Mouse (Mus musculus) heart, embryonic 12.5 days (tissue): ENCODE data around the gene Olfr458. TPM values are rescaled to one million over a fixed set of nuclear protein-coding genes. Genes with fewer than 3 reads are reported as not detected.
"Not testable (repeated sequence)": the region's sequence is repeated elsewhere in the genome, so short reads cannot be mapped to it uniquely, and the experiment has no call there.

Experiments
- ATAC-seq: fragments of 200-750 bp; cut with Nextera tagmentation; 2 replicates; pipeline ENCODE4 v1.8.0; 2017; ENCODE audit warnings: moderate TSS enrichment, moderate library complexity; ENCODE audit not compliant: insufficient number of reproducible peaks, low FRiP score
- H3K27ac ChIP-seq: fragments of 300-500 bp; sonication (generic); 2 replicates; pipeline ENCODE4 v1.5.1; 2016; ENCODE audit warnings: mild to moderate bottlenecking, moderate library complexity; ENCODE audit not compliant: poor library complexity, severe bottlenecking
- H3K27me3 ChIP-seq: fragments of 300-500 bp; sonication (generic); replicated peaks from 2 replicates; pipeline ENCODE4 v1.6.1; 2016; ENCODE audit warnings: mild to moderate bottlenecking, moderate library complexity
- H3K36me3 ChIP-seq: fragments of 300-500 bp; sonication (generic); 2 replicates; pipeline ENCODE4 v1.6.1; 2016; ENCODE audit warnings: mild to moderate bottlenecking, moderate library complexity
- H3K4me1 ChIP-seq: fragments of 300-500 bp; sonication (generic); replicated peaks from 2 replicates; pipeline ENCODE4 v1.6.1; 2016; ENCODE audit warnings: mild to moderate bottlenecking
- H3K4me2 ChIP-seq: fragments of 300-500 bp; sonication (generic); 2 replicates; pipeline ENCODE4 v1.6.1; 2016; ENCODE audit warnings: mild to moderate bottlenecking, moderate library complexity
- H3K4me3 ChIP-seq: fragments of 300-500 bp; sonication (generic); 2 replicates; pipeline ENCODE4 v1.5.1; 2016; ENCODE audit warnings: mild to moderate bottlenecking
- H3K9ac ChIP-seq: fragments of 300-500 bp; sonication (generic); 2 replicates; pipeline ENCODE4 v1.6.1; 2016; ENCODE audit warnings: mild to moderate bottlenecking, moderate library complexity
- H3K9me3 ChIP-seq: fragments of 300-500 bp; sonication (generic); replicated peaks from 2 replicates; pipeline ENCODE4 v1.6.1; 2016; ENCODE audit warnings: mild to moderate bottlenecking, moderate library complexity
- WGBS: fragments of 180-500 bp; shearing (Covaris S2); methylation state at CpG from one replicate; pipeline ENCODE4 v1.1.7; 2016; 5-methylcytosine and 5-hydroxymethylcytosine counted together
- polyA plus RNA-seq: library from polyadenylated mRNA; unstranded; fragments of >200 nt; fragmentation: Nextera tagmentation; extraction: Ambion mirVana; gene quantifications from 2 replicates; pipeline ENCODE4 v1.2.1, GENCODE M21; 2016

Olfr458 gene
- not detected in 2 replicates for polyA plus RNA-seq

DNA sequence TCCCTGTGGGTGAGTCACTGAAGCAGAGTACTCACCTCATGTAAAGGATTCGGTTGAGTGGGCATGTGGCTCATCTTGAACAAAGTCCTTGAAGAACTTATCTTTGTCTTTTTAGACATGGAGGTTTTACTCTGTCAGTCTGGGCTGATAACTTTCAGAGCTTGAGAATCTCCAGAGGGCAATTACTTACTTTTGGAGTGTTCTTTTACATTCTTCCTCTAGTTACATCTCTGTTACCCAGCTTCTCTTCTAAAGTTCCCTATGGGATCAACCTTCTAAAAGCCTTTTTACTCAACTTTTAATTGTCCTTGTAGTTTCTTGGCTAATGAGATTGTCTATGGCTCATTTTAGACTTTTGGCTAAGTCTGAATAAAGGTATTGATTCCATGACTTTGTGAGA, at the start of gene Olfr458:
Olfr458 (minus strand) TSS at position 101 of the 400 bp plus-strand sequence.
- no peak for ATAC-seq
- H3K9ac ChIP-seq = no peak within 1 kb of the TSS
- no peak within 1 kb of the TSS for H3K4me2 ChIP-seq
- no peaks in the 10 kb centered on the region for H3K9me3 ChIP-seq
- H3K4me1 ChIP-seq = no peaks in the 10 kb centered on the region
- H3K4me3 ChIP-seq = no peak within 1 kb of the TSS
- H3K27me3 ChIP-seq = no peaks in the 10 kb centered on the region
- H3K27ac ChIP-seq = no peak within 1 kb of the TSS
- H3K36me3 ChIP-seq = no peaks in the 10 kb centered on the region
- WGBS = 50% methylated on average over 1 of the region's 1 CpGs

DNA sequence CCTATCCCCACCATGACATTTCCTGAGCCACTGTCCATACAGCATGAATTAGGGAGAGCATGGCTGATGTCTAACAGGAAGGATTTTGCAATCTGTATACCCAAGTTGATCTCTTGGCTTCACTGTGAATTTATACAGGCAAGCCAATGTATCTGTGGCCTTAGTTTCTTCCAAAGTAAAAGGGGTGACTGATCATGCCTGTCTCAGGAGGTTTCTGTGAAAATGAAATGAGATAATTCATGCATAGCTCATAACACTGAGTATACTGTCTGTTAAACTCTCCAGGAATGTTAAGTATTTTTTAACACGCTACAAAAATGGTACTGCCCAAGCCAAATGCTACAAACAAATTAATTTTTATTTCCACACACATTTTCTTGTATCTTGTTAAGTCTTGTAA, 48.5 kb upstream of the Olfr458 start:
- Histone ChIP-seq H3K27me3 (no peaks in the 10 kb centered on the region), H3K27ac (no peak overlapping the region), H3K9me3 (no peaks in the 10 kb centered on the region), H3K9ac (no peak overlapping the region), H3K36me3 (no peaks in the 10 kb centered on the region), H3K4me1 (no peaks in the 10 kb centered on the region), H3K4me2 (no peak overlapping the region), H3K4me3 (no peak overlapping the region)
- 71% methylated on average over 1 of the region's 1 CpGs for WGBS
- ATAC-seq = no peak

DNA sequence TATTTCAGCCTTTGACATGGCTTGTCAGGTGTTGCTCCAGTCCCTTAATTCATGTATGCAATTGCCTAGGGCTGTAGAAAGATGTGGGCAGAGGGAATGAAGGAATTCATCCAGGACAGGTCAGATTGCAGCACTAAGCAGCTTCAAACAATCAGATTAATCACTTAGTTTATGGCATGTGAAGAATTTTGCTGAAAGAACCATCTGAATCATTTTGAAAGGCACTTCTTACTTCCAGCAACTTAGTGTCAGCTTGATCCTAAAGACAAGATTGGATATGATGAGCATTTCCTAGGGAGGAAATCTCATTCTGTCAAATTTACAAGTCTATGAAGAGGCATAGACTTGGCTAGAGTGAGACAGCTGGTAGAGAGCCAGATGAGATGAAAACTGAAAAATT, 44.3 kb upstream of the Olfr458 start:
- Histone ChIP-seq H3K27ac (no peak overlapping the region), H3K4me1 (no peaks in the 10 kb centered on the region), H3K4me3 (no peak overlapping the region), H3K9me3 (no peaks in the 10 kb centered on the region), H3K4me2 (no peak overlapping the region), H3K9ac (no peak overlapping the region), H3K27me3 (no peaks in the 10 kb centered on the region), H3K36me3 (no peaks in the 10 kb centered on the region)
- ATAC-seq = no peak

DNA sequence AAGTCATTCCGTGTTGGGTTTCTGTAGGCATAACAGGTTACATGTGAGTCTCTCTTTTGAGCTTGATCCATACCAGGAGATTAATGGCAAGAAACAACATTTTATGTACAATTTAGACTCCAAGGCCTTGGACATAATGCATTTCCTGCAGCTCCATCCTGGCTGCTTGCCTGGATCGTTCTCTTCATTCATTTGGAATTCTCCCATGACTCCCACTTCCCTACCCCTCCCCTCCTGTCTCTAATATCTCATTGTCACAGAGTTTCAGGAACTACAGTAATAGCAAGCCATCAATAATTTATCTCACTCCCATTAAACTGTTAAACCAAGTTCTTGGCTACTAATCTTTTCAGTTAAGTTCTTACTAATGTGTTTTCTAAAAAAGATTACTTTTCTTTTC, 38.5 kb upstream of the Olfr458 start:
- no peaks in the 10 kb centered on the region for H3K9me3 ChIP-seq
- WGBS = 71% methylated on average over 2 of the region's 2 CpGs
- no peaks in the 10 kb centered on the region for H3K4me1 ChIP-seq
- no peak overlapping the region for H3K27ac ChIP-seq
- no peak overlapping the region for H3K4me3 ChIP-seq
- ATAC-seq = no peak
- H3K4me2 ChIP-seq = no peak overlapping the region
- H3K27me3 ChIP-seq = no peaks in the 10 kb centered on the region
- H3K9ac ChIP-seq = no peak overlapping the region
- H3K36me3 ChIP-seq = no peaks in the 10 kb centered on the region

DNA sequence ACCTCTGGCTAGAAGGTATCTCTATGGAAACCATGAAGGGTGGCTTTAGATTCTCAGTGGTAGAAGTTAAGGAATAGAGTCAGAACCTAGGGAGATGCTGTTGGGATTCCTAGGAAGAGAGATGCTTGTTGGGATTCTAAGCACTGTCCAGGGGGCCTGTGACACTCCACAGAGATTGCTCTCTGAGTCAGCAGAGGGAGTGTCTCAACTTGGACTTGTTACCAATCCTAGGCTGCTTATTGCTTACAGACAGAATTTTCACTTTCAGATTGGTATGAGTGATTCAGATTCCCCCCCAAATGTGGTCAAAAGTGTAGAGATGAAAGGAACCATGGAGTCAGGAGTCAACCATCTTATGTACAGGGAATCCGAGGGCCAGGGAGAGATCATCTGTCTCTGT, 24.7 kb upstream of the Olfr458 start:
- Histone ChIP-seq H3K27ac (no peak overlapping the region), H3K4me2 (no peak overlapping the region), H3K27me3 (no peaks in the 10 kb centered on the region), H3K4me1 (no peaks in the 10 kb centered on the region), H3K4me3 (no peak overlapping the region), H3K9me3 (no peaks in the 10 kb centered on the region), H3K36me3 (no peaks in the 10 kb centered on the region), H3K9ac (no peak overlapping the region)
- no peak for ATAC-seq
- 37% methylated on average over 1 of the region's 1 CpGs for WGBS

DNA sequence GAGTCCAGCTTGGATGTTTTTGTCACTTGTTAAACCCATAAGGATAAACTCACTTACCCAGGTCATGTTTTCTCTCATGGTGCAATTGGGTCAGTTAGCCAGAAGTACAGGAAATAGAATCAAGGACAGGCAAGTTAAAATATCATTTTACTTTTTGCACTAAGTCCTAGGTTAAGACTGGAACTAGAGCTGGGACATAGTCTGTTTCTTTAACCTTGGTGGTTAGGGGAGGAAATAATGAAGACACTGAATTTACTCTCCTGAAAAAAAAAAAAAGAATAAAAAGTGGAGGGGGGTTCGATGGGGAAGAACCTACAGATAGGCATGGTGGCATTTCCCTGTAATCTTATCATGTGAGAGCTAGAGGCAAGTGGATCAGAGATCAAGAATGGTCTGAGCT, 22.1 kb upstream of the Olfr458 start, which contains the start of gene Olfr456:
Olfr456 (minus strand) TSS at position 101 of the 400 bp plus-strand sequence.
- H3K27me3 ChIP-seq = no peaks in the 10 kb centered on the region
- no peak for ATAC-seq
- 58% methylated on average over 1 of the region's 1 CpGs for WGBS
- H3K9me3 ChIP-seq = no peaks in the 10 kb centered on the region
- H3K4me3 ChIP-seq = no peak within 1 kb of the TSS
- no peak within 1 kb of the TSS for H3K9ac ChIP-seq
- no peak within 1 kb of the TSS for H3K27ac ChIP-seq
- H3K4me1 ChIP-seq = no peaks in the 10 kb centered on the region
- H3K36me3 ChIP-seq = no peaks in the 10 kb centered on the region
- no peak within 1 kb of the TSS for H3K4me2 ChIP-seq

DNA sequence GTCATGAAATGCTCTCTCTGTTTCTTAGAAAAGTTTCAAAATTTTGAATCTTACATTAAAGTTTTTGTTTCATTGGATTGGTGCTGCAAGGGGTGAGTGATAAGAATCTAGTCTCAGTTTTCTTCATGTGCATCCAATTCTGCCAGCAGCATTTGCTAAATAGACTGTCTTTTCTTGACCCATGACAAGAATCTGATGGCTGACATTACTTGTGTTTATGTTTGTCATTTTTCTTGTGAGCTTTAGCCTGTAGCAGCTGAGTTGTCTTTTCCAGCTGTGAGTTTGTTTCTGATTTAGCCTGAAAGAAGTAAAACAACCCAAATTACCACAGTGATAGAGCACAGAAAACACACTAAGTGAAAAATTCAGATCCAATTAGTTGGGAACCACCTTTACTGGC, 19.6 kb upstream of the Olfr458 start:
- H3K4me2 ChIP-seq = no peak overlapping the region
- H3K4me1 ChIP-seq = no peaks in the 10 kb centered on the region
- H3K27ac ChIP-seq = no peak overlapping the region
- no peaks in the 10 kb centered on the region for H3K9me3 ChIP-seq
- no peaks in the 10 kb centered on the region for H3K36me3 ChIP-seq
- ATAC-seq = no peak
- no peaks in the 10 kb centered on the region for H3K27me3 ChIP-seq
- no peak overlapping the region for H3K4me3 ChIP-seq
- H3K9ac ChIP-seq = no peak overlapping the region

DNA sequence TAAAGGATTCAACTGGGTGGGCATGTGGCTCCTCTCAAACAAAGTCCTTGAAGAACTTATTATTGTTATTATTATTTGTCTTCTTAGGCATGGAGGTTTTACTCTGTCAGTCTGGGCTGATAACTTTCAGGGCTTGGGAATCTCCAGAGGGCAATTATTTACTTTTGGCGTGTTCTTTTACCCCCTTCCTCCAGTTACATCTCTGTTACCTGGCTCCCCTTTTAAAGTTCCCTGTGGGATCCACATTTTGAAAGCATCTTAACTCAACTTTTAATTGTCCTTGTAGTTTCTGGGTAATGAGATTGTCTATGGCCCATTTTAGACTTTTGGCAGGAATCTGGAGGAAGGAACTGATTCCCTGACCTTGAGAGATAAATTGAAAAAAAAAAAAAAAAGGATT, 11.2 kb upstream of the Olfr458 start, which contains the start of gene Olfr457:
Olfr457 (minus strand) TSS at position 101 of the 400 bp plus-strand sequence.
- Histone ChIP-seq H3K9me3 (no peaks in the 10 kb centered on the region), H3K27ac (no peak within 1 kb of the TSS), H3K27me3 (no peaks in the 10 kb centered on the region), H3K36me3 (no peaks in the 10 kb centered on the region), H3K4me3 (no peak within 1 kb of the TSS), H3K4me2 (no peak within 1 kb of the TSS), H3K4me1 (no peaks in the 10 kb centered on the region), H3K9ac (no peak within 1 kb of the TSS)
- 66% methylated on average over 1 of the region's 1 CpGs for WGBS
- ATAC-seq = no peak

DNA sequence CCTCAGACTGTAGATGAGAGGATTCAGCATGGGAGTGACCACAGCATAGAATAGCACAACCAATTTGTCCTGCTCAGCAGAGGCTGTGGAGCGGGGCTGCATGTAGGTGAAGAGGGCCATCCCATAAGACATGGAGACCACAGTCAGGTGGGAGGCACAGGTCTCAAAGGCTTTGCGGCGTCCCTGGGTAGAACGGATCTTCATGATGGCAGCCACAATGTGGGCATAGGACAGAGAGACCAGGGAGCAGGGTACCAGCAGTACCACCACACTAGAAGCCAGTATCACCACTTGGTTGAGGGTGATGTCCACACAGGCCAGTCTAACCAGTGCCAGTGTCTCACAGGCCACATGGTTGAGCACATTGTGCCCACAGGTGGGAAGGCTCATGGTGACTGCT, 6.3 kb upstream of the Olfr458 start:
- not testable (repeated sequence) for H3K4me2 ChIP-seq, H3K4me1 ChIP-seq, H3K27me3 ChIP-seq, H3K4me3 ChIP-seq, ATAC-seq, H3K36me3 ChIP-seq, H3K9me3 ChIP-seq, H3K27ac ChIP-seq, H3K9ac ChIP-seq
- 89% methylated on average over 4 of the region's 4 CpGs for WGBS

DNA sequence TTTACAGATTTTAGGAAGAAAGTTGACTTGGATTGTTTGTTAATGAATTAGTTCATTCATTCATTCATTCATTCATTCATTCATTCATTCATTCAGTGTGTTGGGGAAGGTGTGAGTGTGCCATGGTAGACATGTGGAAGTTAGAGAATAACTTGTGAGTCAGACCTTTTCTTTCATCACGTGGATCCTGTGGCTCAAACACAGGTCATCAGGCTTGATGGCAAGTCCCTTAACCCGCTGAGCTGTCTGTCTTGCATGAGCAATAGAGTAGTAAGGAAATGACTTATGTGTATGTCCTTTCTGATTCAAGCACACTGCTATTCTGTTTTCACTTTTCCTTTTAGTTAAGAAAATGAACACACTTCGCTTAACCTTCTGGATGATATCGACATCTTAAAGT, 5.5 kb upstream of the Olfr458 start:
- Histone ChIP-seq H3K4me1 (no peaks in the 10 kb centered on the region), H3K9ac (no peak overlapping the region), H3K9me3 (no peaks in the 10 kb centered on the region), H3K27me3 (no peaks in the 10 kb centered on the region), H3K4me3 (no peak overlapping the region), H3K4me2 (no peak overlapping the region), H3K36me3 (no peaks in the 10 kb centered on the region), H3K27ac (no peak overlapping the region)
- WGBS = 83% methylated on average over 4 of the region's 4 CpGs
- ATAC-seq = no peak

DNA sequence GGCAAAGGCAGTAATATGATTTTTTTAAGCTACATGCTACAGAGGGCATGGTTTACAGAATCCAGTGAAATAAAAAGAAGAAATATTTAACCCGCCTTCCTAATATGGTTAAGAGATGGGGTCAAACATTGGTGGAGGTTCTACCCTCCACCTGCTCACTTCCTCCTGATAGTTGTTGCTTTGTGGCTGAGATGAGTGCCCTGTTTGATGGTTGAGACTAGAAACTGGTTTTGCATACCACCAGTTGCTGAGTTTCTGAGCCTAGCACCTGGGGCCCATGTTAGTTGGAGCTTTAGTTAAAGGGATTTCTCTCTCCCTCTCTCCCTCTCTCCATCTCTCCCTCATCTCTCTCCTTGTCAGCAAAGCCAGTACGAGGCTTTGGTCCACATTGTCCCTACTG, 17.6 kb downstream of the Olfr458 start:
- WGBS = 73% methylated on average over 2 of the region's 2 CpGs
- Histone ChIP-seq H3K4me1 (no peaks in the 10 kb centered on the region), H3K9ac (no peak overlapping the region), H3K9me3 (no peaks in the 10 kb centered on the region), H3K27me3 (no peaks in the 10 kb centered on the region), H3K36me3 (no peaks in the 10 kb centered on the region), H3K4me2 (no peak overlapping the region), H3K4me3 (no peak overlapping the region), H3K27ac (no peak overlapping the region)
- no peak for ATAC-seq

DNA sequence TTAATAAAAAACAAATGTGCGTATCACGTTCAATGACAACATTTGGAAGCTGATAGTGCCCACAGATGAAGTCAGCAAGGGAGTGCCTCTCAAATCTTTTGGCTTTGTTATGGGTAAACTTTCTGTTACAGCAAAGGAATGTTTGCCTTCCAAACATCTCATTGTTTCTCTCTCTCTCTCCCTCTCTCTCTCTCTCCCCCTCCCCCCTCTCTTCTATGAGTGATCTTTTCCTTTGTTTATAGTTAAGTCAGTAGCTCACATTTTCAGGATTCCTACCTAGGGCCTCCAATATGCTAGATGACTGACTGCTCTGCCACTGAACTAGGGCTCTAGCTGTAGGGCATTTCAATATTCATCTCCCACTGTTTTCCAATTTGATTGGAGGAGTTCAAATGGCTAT, 20.5 kb downstream of the Olfr458 start:
- 72% methylated on average over 2 of the region's 2 CpGs for WGBS
- no peaks in the 10 kb centered on the region for H3K27me3 ChIP-seq
- H3K4me1 ChIP-seq = 0 out of 2 replicates have a peak, but pooled peaks cover 3% of the 10 kb centered on the region
- H3K36me3 ChIP-seq = no peaks in the 10 kb centered on the region
- H3K4me2 ChIP-seq = no peak overlapping the region
- no peak overlapping the region for H3K4me3 ChIP-seq
- ATAC-seq = no peak
- no peak overlapping the region for H3K27ac ChIP-seq
- no peaks in the 10 kb centered on the region for H3K9me3 ChIP-seq
- H3K9ac ChIP-seq = no peak overlapping the region
